Mouse (Mus musculus) G1E (cell line): Measurements from ENCODE around the gene Psors1c2. TPM values are rescaled to one million over a fixed set of nuclear protein-coding genes. Genes with fewer than 3 reads are reported as not detected.

Source experiments
- ATAC-seq: 2 replicates; pipeline ENCODE4 v1.8.0; 2016; ENCODE audit warnings: mild to moderate bottlenecking; ENCODE audit not compliant: insufficient number of reproducible peaks, poor library complexity, low FRiP score, severe bottlenecking; ENCODE audit errors: extremely low read depth
- DNase-seq: peaks from one replicate; pipeline ENCODE4 v3.0.0; 2012; ENCODE audit warnings: low spot score
- H3K27me3 ChIP-seq: 2 replicates; pipeline ENCODE4 v1.6.1; 2012; ENCODE audit warnings: mild to moderate bottlenecking, low read length, inconsistent platforms; ENCODE audit not compliant: insufficient read depth
- H3K36me3 ChIP-seq: replicated peaks from 2 replicates; pipeline ENCODE3; 2012; ENCODE audit warnings: mild to moderate bottlenecking, inconsistent platforms
- H3K4me1 ChIP-seq: 2 replicates; pipeline ENCODE4 v1.6.1; 2012; ENCODE audit warnings: low read depth, low read length, inconsistent platforms, mixed read lengths; ENCODE audit not compliant: insufficient read depth
- H3K4me3 ChIP-seq: 2 replicates; pipeline ENCODE4 v1.5.1; 2012; ENCODE audit warnings: low read depth, mild to moderate bottlenecking, inconsistent platforms, low read length, moderate library complexity, mixed read lengths
- H3K9me3 ChIP-seq: replicated peaks from 2 replicates; pipeline ENCODE4 v1.6.1; 2012; ENCODE audit warnings: inconsistent platforms
- CTCF ChIP-seq: IDR thresholded peaks from 2 replicates; pipeline ENCODE4 v1.5.1; 2012; ENCODE audit warnings: low read depth, low read length, inconsistent platforms, mixed read lengths
- GATA1 ChIP-seq: IDR thresholded peaks from 2 replicates; pipeline ENCODE4 v1.6.1; 2012; ENCODE audit warnings: borderline replicate concordance, low read length, inconsistent platforms, mixed read lengths
- GATA2 ChIP-seq: IDR thresholded peaks from 2 replicates; pipeline ENCODE4 v1.6.1; 2012; ENCODE audit warnings: low read depth, low read length, inconsistent platforms, borderline replicate concordance
- POLR2AphosphoS5 ChIP-seq: IDR thresholded peaks from 2 replicates; pipeline ENCODE4 v1.6.1; 2012; ENCODE audit warnings: low read depth, low read length, inconsistent platforms; ENCODE audit not compliant: insufficient replicate concordance
- TAL1 ChIP-seq: conservative IDR thresholded peaks from 2 replicates; pipeline ENCODE4 v1.6.1; 2012; ENCODE audit warnings: low read depth, low read length, inconsistent platforms, mixed read lengths
- polyA plus RNA-seq: library from polyadenylated mRNA; stranded (reverse); fragments of >175 nt; gene quantifications from 2 replicates; pipeline ENCODE4 v1.2.3, GENCODE M21; 2012
- total RNA-seq, 2 experiments: library from RNA; stranded (forward) in 1 of 2; stranded (reverse) in 1 of 2; fragments of 200-1000 nt in 1 of 2; fragments of >200 nt in 1 of 2; fragmentation: Nextera tagmentation in 1 of 2; gene quantifications; 2 replicates each; pipeline ENCODE4 v1.2.3; 2014 to 2017

Psors1c2 gene
- total RNA-seq (2014; fragmentation: Nextera tagmentation), result not detected in 2 replicates
- 0.22 TPM in 1 of 2 replicates, not detected in the other for total RNA-seq (2017)
- polyA plus RNA-seq, result 1.1 TPM in 2 replicates

- ATAC-seq (no peak), DNase-seq (no peak)
- peaks cover 2% of the 10 kb centered on the region; the same call in 1 of the 2 replicates for H3K4me1 ChIP-seq
- H3K36me3 ChIP-seq, result peaks cover 35% of the 10 kb centered on the region
- H3K4me3 ChIP-seq, result no peak within 1 kb of the TSS
- H3K9me3 ChIP-seq, result no peaks in the 10 kb centered on the region
- TF ChIP-seq CTCF, result no peak
- TF ChIP-seq POLR2AphosphoS5, result no peak
- no peak for TF ChIP-seq GATA2
- TF ChIP-seq TAL1, result no peak
- TF ChIP-seq GATA1, result no peak
- peaks cover 12% of the 10 kb centered on the region; the same call in 1 of the 2 replicates for H3K27me3 ChIP-seq
Observed at GRCm38 (mm10) chr17:35532901-35533300, at the start of gene Psors1c2. TSS of gene Psors1c2 (plus strand) at chr17:35533201.

DNA sequence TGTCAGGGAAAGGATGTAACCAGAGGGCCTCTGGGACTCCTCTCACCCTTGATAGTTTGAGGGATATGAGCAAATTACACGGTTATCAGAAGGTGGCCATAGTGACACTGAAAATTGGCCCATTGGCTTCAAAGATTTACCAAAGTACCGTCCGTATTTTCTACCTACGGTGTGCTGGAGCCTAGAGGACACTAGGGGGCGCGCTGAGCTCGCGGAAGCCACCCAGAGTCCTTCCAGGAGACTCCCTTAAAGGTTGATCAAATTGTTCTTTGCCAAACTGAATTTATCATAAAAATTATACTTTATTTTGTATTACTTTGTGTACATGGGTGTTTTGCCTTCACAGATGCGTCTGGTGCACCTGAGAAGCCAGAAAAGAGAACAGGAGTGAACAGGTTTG lies 48.9 kb upstream of the Psors1c2 start:
- Histone ChIP-seq H3K36me3 (no peaks in the 10 kb centered on the region), H3K4me1 (no peaks in the 10 kb centered on the region)
- DNase-seq, result peak; percentile 37

DNA sequence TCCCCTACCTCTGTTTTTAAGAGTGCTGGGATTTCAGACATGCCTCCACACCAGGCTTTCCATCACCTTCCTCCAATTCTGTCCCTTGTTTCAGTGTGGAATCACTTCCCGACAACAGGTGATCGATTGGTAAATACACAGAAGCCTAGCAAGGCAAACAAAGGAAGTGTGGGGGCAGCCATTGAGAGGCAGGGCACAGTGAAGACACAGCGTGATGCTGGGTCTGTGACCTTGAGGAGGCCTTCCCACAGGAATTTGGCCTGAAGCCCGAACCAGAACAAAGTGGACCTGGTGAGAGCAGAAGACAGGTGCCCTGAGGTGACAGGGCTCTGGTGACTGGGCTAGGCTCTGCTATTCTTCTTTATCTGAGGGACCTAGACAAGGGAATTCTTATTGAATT lies 47.3 kb upstream of the Psors1c2 start:
- DNase-seq, result no peak
- H3K9me3 ChIP-seq, result no peaks in the 10 kb centered on the region
- no peak for ATAC-seq
- H3K27me3 ChIP-seq, result peaks cover 5% of the 10 kb centered on the region; the same call in 1 of the 2 replicates
- no peaks in the 10 kb centered on the region for H3K36me3 ChIP-seq
- H3K4me1 ChIP-seq, result no peaks in the 10 kb centered on the region
- TF ChIP-seq POLR2AphosphoS5, result no peak
- TF ChIP-seq GATA2, result no peak
- no peak for TF ChIP-seq CTCF
- no peak for TF ChIP-seq TAL1
- no peak for TF ChIP-seq GATA1
- no peak overlapping the region for H3K4me3 ChIP-seq

More for the DNA sequence above, 48.9 kb upstream of the Psors1c2 start:
- Histone ChIP-seq H3K9me3 (no peaks in the 10 kb centered on the region), H3K27me3 (peaks cover 5% of the 10 kb centered on the region; the same call in 1 of the 2 replicates), H3K4me3 (no peak overlapping the region)
- peak; percentile 54 for TF ChIP-seq CTCF
- no peak for TF ChIP-seq TAL1
- no peak for ATAC-seq

- H3K27me3 ChIP-seq, result peaks cover 5% of the 10 kb centered on the region; the same call in 1 of the 2 replicates
Observed at GRCm38 (mm10) chr17:35486726-35487125, 46.3 kb upstream of the Psors1c2 start.

DNA sequence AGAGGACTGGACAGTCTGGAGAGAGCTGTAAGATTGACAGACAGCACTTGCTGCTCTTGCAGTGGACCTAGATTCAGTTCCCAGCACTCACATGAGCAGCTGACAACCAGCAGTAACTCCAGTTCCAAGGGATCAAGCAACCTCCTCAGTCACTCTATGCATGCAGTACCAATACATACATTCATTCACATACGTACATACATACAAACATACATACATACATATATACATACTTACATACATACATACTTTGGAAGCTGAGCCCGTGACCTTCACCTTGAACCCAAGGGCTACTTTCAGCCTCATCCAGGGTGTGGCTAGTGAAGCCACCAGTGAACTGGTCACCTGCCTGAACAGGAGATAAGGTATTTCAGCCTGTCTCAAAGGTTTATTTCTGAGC lies 45.0 kb upstream of the Psors1c2 start:
- no peaks in the 10 kb centered on the region for H3K9me3 ChIP-seq
- H3K36me3 ChIP-seq, result no peaks in the 10 kb centered on the region
- DNase-seq, result no peak
- H3K4me1 ChIP-seq, result no peaks in the 10 kb centered on the region
- H3K4me3 ChIP-seq, result no peak overlapping the region
- no peak for ATAC-seq
- TF ChIP-seq CTCF, result no peak
- TF ChIP-seq TAL1, result no peak
- no peak for TF ChIP-seq POLR2AphosphoS5
- TF ChIP-seq GATA2, result no peak
- no peak for TF ChIP-seq GATA1
- peaks cover 5% of the 10 kb centered on the region; the same call in 1 of the 2 replicates for H3K27me3 ChIP-seq

More at GRCm38 (mm10) chr17:35486726-35487125, 46.3 kb upstream of the Psors1c2 start:
- Histone ChIP-seq H3K36me3 (no peaks in the 10 kb centered on the region), H3K4me3 (no peak overlapping the region), H3K9me3 (no peaks in the 10 kb centered on the region), H3K4me1 (no peaks in the 10 kb centered on the region)
- no peak for DNase-seq
- no peak for TF ChIP-seq CTCF
- no peak for ATAC-seq

- Histone ChIP-seq H3K4me3 (no peak overlapping the region), H3K4me1 (no peaks in the 10 kb centered on the region), H3K9me3 (no peaks in the 10 kb centered on the region), H3K27me3 (peaks cover 5% of the 10 kb centered on the region; the same call in 1 of the 2 replicates), H3K36me3 (no peaks in the 10 kb centered on the region)
- TF ChIP-seq GATA1 (no peak), CTCF (no peak), TAL1 (no peak), GATA2 (no peak), POLR2AphosphoS5 (no peak)
- no peak for DNase-seq
- ATAC-seq, result no peak
Observed at GRCm38 (mm10) chr17:35490320-35490719, 42.7 kb upstream of the Psors1c2 start.

DNA sequence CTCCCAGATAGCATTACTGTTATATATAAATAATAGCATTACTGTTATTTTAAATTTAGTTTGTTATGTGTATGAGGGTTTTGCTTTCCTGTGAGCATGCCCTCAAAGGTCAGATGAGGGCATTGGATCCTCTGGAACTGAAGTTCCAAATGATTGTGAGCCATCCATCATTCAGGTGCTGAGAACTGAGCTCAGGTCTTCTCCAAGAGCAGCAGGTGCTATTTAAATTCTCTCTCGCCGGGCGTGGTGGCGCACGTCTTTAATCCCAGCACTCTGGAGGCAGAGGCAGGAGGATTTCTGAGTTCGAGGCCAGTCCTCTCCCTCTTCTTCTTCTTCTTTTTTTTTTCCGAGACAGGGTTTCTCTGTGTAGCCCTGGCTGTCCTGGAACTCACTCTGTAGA lies 35.9 kb upstream of the Psors1c2 start:
- DNase-seq, result no peak
- no peaks in the 10 kb centered on the region for H3K36me3 ChIP-seq
- H3K9me3 ChIP-seq, result no peaks in the 10 kb centered on the region
- H3K27me3 ChIP-seq, result 0 out of 2 replicates have a peak, but pooled peaks cover 2% of the 10 kb centered on the region
- no peak for TF ChIP-seq TAL1
- TF ChIP-seq GATA2, result no peak
- no peak for TF ChIP-seq CTCF
- ATAC-seq, result no peak
- H3K4me1 ChIP-seq, result no peaks in the 10 kb centered on the region
- no peak overlapping the region for H3K4me3 ChIP-seq
